Mouse (Mus musculus) small intestine, adult 2 months (tissue): Measurements from ENCODE around the gene Cdc42bpg.

Experiments used
- CTCF ChIP-seq: fragments of 200-500 bp; IDR thresholded peaks from 2 replicates; pipeline ENCODE4 v1.5.1; 2012; ENCODE audit warnings: low read depth, mild to moderate bottlenecking, control low read depth, inconsistent platforms, low read length, moderate library complexity, mixed read lengths; ENCODE audit not compliant: insufficient replicate concordance, insufficient read length; ENCODE audit errors: extremely low read depth
- POLR2A ChIP-seq: fragments of 200-500 bp; IDR thresholded peaks from 2 replicates; pipeline ENCODE4 v1.6.1; 2012; ENCODE audit warnings: low read depth, mild to moderate bottlenecking, control low read depth, inconsistent platforms, low read length, moderate library complexity

DNA sequence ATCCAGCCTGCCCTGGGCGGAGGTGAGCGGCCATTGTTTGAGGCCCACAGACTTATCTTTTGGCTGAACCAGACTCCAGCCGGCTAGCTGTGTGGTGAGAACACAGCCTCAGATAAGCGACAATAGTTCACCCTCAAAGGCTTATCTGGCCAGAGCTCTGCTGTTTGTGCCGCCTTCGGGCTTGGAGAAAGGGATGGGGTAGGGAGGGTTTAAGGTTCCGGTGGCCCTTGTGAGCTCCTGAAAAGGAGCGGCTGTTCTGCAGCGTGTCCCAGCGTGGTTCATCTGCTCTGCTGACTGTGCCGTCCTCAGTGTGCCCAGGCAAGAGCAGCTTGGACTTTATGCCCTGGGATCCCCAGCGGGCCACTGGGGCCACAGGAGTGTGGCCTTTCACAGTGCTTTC lies 21.8 kb upstream of the Cdc42bpg start:
- TF ChIP-seq POLR2A = no peak
- TF ChIP-seq CTCF = no peak
